Comparison of ENCODE assay signal across 7 mouse cellular contexts in genomic region chr7:141949799-141950103, GRCm38 (mm10). TPM values are rescaled to one million over a fixed set of nuclear protein-coding genes. Genes with fewer than 3 reads are reported as not detected.
DNase-seq lines count a peak whose midpoint lies in the region; ATAC-seq and TF ChIP-seq lines count a peak whose summit lies in the region.

No protein-coding gene starts in this region.

- H3K4me1 ChIP-seq in lung, embryonic 16.5 days (replicated peaks; ENCODE audit: control insufficient read depth, insufficient read depth, low read length), result peaks cover 12% of the 10 kb centered on the region
- peaks cover 45% of the 10 kb centered on the region for H3K4me1 ChIP-seq in forebrain, embryonic 14.5 days (ENCODE audit: control insufficient read depth, insufficient read depth, low read length)
- 0 out of 2 replicates have a peak, but pooled peaks cover 5% of the 10 kb centered on the region for H3K4me1 ChIP-seq in limb, embryonic 11.5 days (ENCODE audit: control insufficient read depth, insufficient read depth, low read length)
- peaks cover 29% of the 10 kb centered on the region for H3K4me1 ChIP-seq in olfactory bulb, adult 2 months (ENCODE audit: control insufficient read depth, insufficient read depth, low read length)

- DNase-seq in lung, postnatal 10 days, result no peak
- DNase-seq in forebrain, embryonic 14.5 days (ENCODE audit: low spot score), result no peak
- DNase-seq in limb, embryonic 11.5 days (ENCODE audit: low spot score), result no peak
- DNase-seq in adipocyte (ENCODE audit: low spot score), result no peak
- no peak for DNase-seq in right cerebral cortex, adult 2 months (ENCODE audit: low spot score in 2 of 2)

- no peak for TF ChIP-seq POLR2A in olfactory bulb, adult 2 months (IDR thresholded peaks at IDR 0.05; ENCODE audit: insufficient read depth, low read depth, low read length)

- no peaks in the 10 kb centered on the region for H3K36me3 ChIP-seq in lung, embryonic 16.5 days (ENCODE audit: control insufficient read depth, insufficient read depth, low read length)
- H3K36me3 ChIP-seq in forebrain, embryonic 14.5 days (ENCODE audit: control insufficient read depth, insufficient read depth, low read length), result peaks cover 9% of the 10 kb centered on the region
- no peaks in the 10 kb centered on the region for H3K36me3 ChIP-seq in limb, embryonic 11.5 days (ENCODE audit: control insufficient read depth, insufficient read depth, low read length)

- peak overlapping the region; percentile 44 for H3K9ac ChIP-seq in lung, embryonic 16.5 days (ENCODE audit: low read length)
- peak overlapping the region; percentile 99 for H3K9ac ChIP-seq in forebrain, embryonic 14.5 days (ENCODE audit: low read length)
- H3K9ac ChIP-seq in limb, embryonic 11.5 days (ENCODE audit: low read length), result peak overlapping the region; percentile 43; the same call in 1 of the 2 replicates

- H3K27ac ChIP-seq in lung, embryonic 16.5 days (ENCODE audit: low read length), result no peak overlapping the region
- H3K27ac ChIP-seq in forebrain, embryonic 14.5 days (ENCODE audit: low read depth, low read length), result peak overlapping the region; percentile 98
- no peak overlapping the region for H3K27ac ChIP-seq in limb, embryonic 11.5 days (replicated peaks; ENCODE audit: low read depth, low read length)
- no peak overlapping the region for H3K27ac ChIP-seq in olfactory bulb, adult 2 months (ENCODE audit: insufficient read depth, low read depth, low read length)

- H3K9me3 ChIP-seq in lung, embryonic 16.5 days (ENCODE audit: control insufficient read depth, low read length), result no peaks in the 10 kb centered on the region
- H3K9me3 ChIP-seq in forebrain, embryonic 14.5 days (replicated peaks; ENCODE audit: control insufficient read depth, low read length), result no peaks in the 10 kb centered on the region
- H3K9me3 ChIP-seq in limb, embryonic 11.5 days (ENCODE audit: control insufficient read depth, low read length), result no peaks in the 10 kb centered on the region

- peak; percentile 46; the same call in 1 of the 2 replicates for ATAC-seq in lung, embryonic 16.5 days (ENCODE audit: low read depth)
- ATAC-seq in forebrain, embryonic 14.5 days, result peak; percentile 43; the same call in 1 of the 2 replicates
- 0 out of 2 replicates have a peak, but pooled peaks have one; percentile 19 for ATAC-seq in limb, embryonic 11.5 days (ENCODE audit: insufficient number of reproducible peaks, low FRiP score, low TSS enrichment, low read depth)

- peak overlapping the region; percentile 49 for H3K4me3 ChIP-seq in lung, embryonic 16.5 days (ENCODE audit: low read length)
- peak overlapping the region; percentile 97 for H3K4me3 ChIP-seq in forebrain, embryonic 14.5 days (ENCODE audit: low read depth, low read length)
- peak overlapping the region; percentile 35 for H3K4me3 ChIP-seq in limb, embryonic 11.5 days (ENCODE audit: low read depth, low read length)
- peak overlapping the region; percentile 57 for H3K4me3 ChIP-seq in olfactory bulb, adult 2 months (ENCODE audit: insufficient read depth, low read depth, low read length)

- peak overlapping the region; percentile 88 for H3K4me2 ChIP-seq in lung, embryonic 16.5 days (ENCODE audit: low read depth, low read length)
- H3K4me2 ChIP-seq in forebrain, embryonic 14.5 days (ENCODE audit: low read length), result peak overlapping the region; percentile 85
- peak overlapping the region; percentile 86 for H3K4me2 ChIP-seq in limb, embryonic 11.5 days (ENCODE audit: low read depth, severe bottlenecking)

- peaks cover 48% of the 10 kb centered on the region for H3K27me3 ChIP-seq in lung, embryonic 16.5 days (ENCODE audit: control insufficient read depth, insufficient read depth, low read depth, low read length)
- no peaks in the 10 kb centered on the region for H3K27me3 ChIP-seq in forebrain, embryonic 14.5 days (replicated peaks; ENCODE audit: control insufficient read depth, insufficient read depth, low read length)
- H3K27me3 ChIP-seq in limb, embryonic 11.5 days (ENCODE audit: control insufficient read depth, insufficient read depth, low read length), result peaks cover 53% of the 10 kb centered on the region

- no peak for TF ChIP-seq CTCF in olfactory bulb, adult 2 months (IDR thresholded peaks at IDR 0.05; ENCODE audit: insufficient read depth, low read depth, low read length)

- under 1% methylated on average over 32 of the region's 54 CpGs for whole genome bisulfite sequencing in lung, embryonic 16.5 days
- WGBS in forebrain, embryonic 14.5 days, result 0% methylated on average over 12 of the region's 54 CpGs
- 1% methylated on average over 38 of the region's 54 CpGs for WGBS in limb, embryonic 11.5 days
- 6% methylated on average over 50 of the region's 54 CpGs for WGBS in olfactory bulb, adult 2 months

RNA-seq across cellular contexts. Expression of gene Brsk2, which starts 0.2 kb away (rescaled TPM):
- polyA plus RNA-seq in lung, embryonic 16.5 days (2015; fragmentation: Nextera tagmentation; extraction: Ambion mirVana), result 0.59 and 0.60 TPM in 2 replicates
- 20.8 and 21.7 TPM in 2 replicates for polyA plus RNA-seq in forebrain, embryonic 14.5 days (2014; fragmentation: Nextera tagmentation; extraction: Ambion mirVana)
- 0.49 and 0.51 TPM in 2 replicates for polyA plus RNA-seq in limb, embryonic 11.5 days (2014; fragmentation: Nextera tagmentation; extraction: Ambion mirVana)
- not detected in 2 replicates for polyA plus RNA-seq in olfactory bulb, adult 2 months (2012; ENCODE audit: insufficient read depth, insufficient read length, low replicate concordance, missing spikeins)

RNA-seq across cellular contexts. Expression of gene Tollip, which starts 31.4 kb away (rescaled TPM):
- 54.3 and 55.2 TPM in 2 replicates for polyA plus RNA-seq in lung, embryonic 16.5 days (2015; fragmentation: Nextera tagmentation; extraction: Ambion mirVana)
- polyA plus RNA-seq in forebrain, embryonic 14.5 days (2014; fragmentation: Nextera tagmentation; extraction: Ambion mirVana), result 74.0 and 87.3 TPM in 2 replicates
- polyA plus RNA-seq in limb, embryonic 11.5 days (2014; fragmentation: Nextera tagmentation; extraction: Ambion mirVana), result 38.0 and 38.8 TPM in 2 replicates
- polyA plus RNA-seq in olfactory bulb, adult 2 months (2012; ENCODE audit: insufficient read depth, insufficient read length, low replicate concordance, missing spikeins), result not detected in 2 replicates

Comparison
In these comparisons a context has a peak if more than half of its experiments do, and no peak if none do; other contexts are left out.
1. H3K4me3 ChIP-seq: peak in every context shown above with its lines; median percentile 97 in forebrain, embryonic 14.5 days; 57 in olfactory bulb, adult 2 months; 49 in lung, embryonic 16.5 days; 35 in limb, embryonic 11.5 days.
2. H3K9ac ChIP-seq: peak in every context shown above with its lines; median percentile 99 in forebrain, embryonic 14.5 days; 44 in lung, embryonic 16.5 days; 43 in limb, embryonic 11.5 days.
3. RNA of gene Brsk2, which starts 0.2 kb away (polyA plus RNA-seq): 20.8 to 21.7 TPM in forebrain, embryonic 14.5 days; 0.59 to 0.60 TPM in lung, embryonic 16.5 days, 0.49 to 0.51 TPM in limb, embryonic 11.5 days and not detected in olfactory bulb, adult 2 months; every median in the first group is over 10 times any median in the second.
4. Peak in every context shown above with its lines, with median percentiles within 50 percentile points of each other: ATAC-seq and H3K4me2 ChIP-seq.